Mouse (Mus musculus) hindbrain, embryonic 11.5 days (tissue): ENCODE results near the gene Ccnd3. TPM values are rescaled to one million over a fixed set of nuclear protein-coding genes. Genes with fewer than 3 reads are reported as not detected.
"Not testable (repeated sequence)": the region's sequence is repeated elsewhere in the genome, so short reads cannot be mapped to it uniquely, and the experiment has no call there.

Experiments
- ATAC-seq: fragments of 200-750 bp; cut with Nextera tagmentation; 2 replicates; pipeline ENCODE4 v1.8.0; 2017; ENCODE audit warnings: mild to moderate bottlenecking, moderate TSS enrichment, moderate library complexity; ENCODE audit not compliant: low FRiP score
- DNase-seq: peaks from one replicate; pipeline ENCODE4 v3.0.0-alpha.2; 2015; ENCODE audit warnings: low spot score
- H3K27ac ChIP-seq: fragments of 300-500 bp; sonication (generic); 2 replicates; pipeline ENCODE4 v1.5.1; 2014; ENCODE audit warnings: mild to moderate bottlenecking, low read depth, low read length
- H3K27me3 ChIP-seq: fragments of 300-500 bp; sonication (generic); 2 replicates; pipeline ENCODE4 v1.6.1; 2014; ENCODE audit warnings: mild to moderate bottlenecking, low read length, moderate library complexity, mixed read lengths; ENCODE audit not compliant: control insufficient read depth, insufficient read depth
- H3K36me3 ChIP-seq: fragments of 300-500 bp; sonication (generic); 2 replicates; pipeline ENCODE4 v1.6.1; 2014; ENCODE audit warnings: mild to moderate bottlenecking, low read length, moderate library complexity, mixed read lengths; ENCODE audit not compliant: control insufficient read depth, insufficient read depth
- H3K4me1 ChIP-seq: fragments of 300-500 bp; sonication (generic); replicated peaks from 2 replicates; pipeline ENCODE4 v1.6.1; 2014; ENCODE audit warnings: low read length, mixed read lengths; ENCODE audit not compliant: control insufficient read depth, insufficient read depth
- H3K4me2 ChIP-seq: fragments of 300-500 bp; sonication (generic); replicated peaks from 2 replicates; pipeline ENCODE4 v1.6.1; 2014; ENCODE audit warnings: mild to moderate bottlenecking, low read depth, low read length
- H3K4me3 ChIP-seq: fragments of 300-500 bp; sonication (generic); 2 replicates; pipeline ENCODE4 v1.5.1; 2014; ENCODE audit warnings: low read depth, low read length
- H3K9ac ChIP-seq: fragments of 300-500 bp; sonication (generic); 2 replicates; pipeline ENCODE4 v1.6.1; 2014; ENCODE audit warnings: low read depth, low read length
- H3K9me3 ChIP-seq: fragments of 300-500 bp; sonication (generic); 2 replicates; pipeline ENCODE4 v1.6.1; 2016; ENCODE audit warnings: low read length; ENCODE audit not compliant: control insufficient read depth
- WGBS: fragments of 180-500 bp; shearing (Covaris S2); extraction: QIAGEN DNeasy Blood & Tissue Kit; methylation state at CpG from one replicate; pipeline ENCODE4 v1.1.7; 2014; 5-methylcytosine and 5-hydroxymethylcytosine counted together
- polyA plus RNA-seq: library from polyadenylated mRNA; unstranded; fragments of >200 nt; fragmentation: Nextera tagmentation; extraction: Ambion mirVana; gene quantifications from 2 replicates; pipeline ENCODE4 v1.2.1, GENCODE M21; 2014

Gene Ccnd3
- polyA plus RNA-seq, 1 experiment from 2014 or later = 190 TPM

GRCm38 (mm10) chr17:47597838-47598579 lies 93.2 kb downstream of the Ccnd3 start:
- Histone ChIP-seq H3K4me1 (peaks cover 13% of the 10 kb centered on the region), H3K9ac (0 out of 2 replicates have a peak overlapping the region, but pooled peaks have one; percentile 27), H3K9me3 (no peaks in the 10 kb centered on the region), H3K27me3 (no peaks in the 10 kb centered on the region), H3K4me2 (no peak overlapping the region), H3K27ac (no peak overlapping the region), H3K36me3 (no peaks in the 10 kb centered on the region), H3K4me3 (no peak overlapping the region)
- 29% methylated on average over 10 of the region's 10 CpGs for WGBS
- DNase-seq (peak; percentile 68), ATAC-seq (no peak)

DNA sequence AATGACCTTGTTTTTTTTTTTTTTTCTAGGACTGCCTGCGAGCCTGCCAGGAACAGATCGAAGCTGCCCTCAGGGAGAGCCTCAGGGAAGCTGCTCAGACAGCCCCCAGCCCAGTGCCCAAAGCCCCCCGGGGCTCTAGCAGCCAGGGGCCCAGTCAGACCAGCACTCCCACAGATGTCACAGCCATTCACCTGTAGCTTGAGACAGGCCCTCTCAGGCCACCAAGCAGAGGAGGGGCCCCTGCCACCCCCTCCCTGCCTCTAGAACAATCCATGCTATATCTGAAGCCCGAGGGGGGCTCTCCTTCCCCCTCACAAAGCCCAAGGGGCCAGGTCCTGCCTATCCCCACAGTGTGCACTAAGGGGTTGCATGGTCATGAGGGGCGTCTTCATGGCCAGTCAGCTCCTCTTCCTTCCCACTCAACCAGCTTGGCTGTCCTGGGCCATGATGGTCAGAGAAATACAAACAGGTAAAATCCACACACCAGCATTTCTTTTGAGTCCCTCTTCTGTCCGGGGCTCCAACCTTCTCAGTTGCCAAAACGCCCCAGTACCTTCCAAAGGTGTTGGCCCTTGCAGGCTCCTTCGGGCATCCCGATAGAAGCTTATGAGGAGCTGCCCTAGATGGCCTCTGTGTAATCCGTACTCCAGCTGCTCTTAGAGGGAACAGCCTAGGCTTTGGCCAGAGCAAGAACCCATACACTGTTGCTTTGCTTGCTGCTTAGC lies 93.9 kb downstream of the Ccnd3 start:
- 84% methylated on average over 10 of the region's 10 CpGs for WGBS
- not testable (repeated sequence) for H3K9ac ChIP-seq, H3K27me3 ChIP-seq, ATAC-seq, DNase-seq, H3K4me2 ChIP-seq, H3K36me3 ChIP-seq, H3K9me3 ChIP-seq, H3K27ac ChIP-seq, H3K4me3 ChIP-seq
- peaks cover 13% of the 10 kb centered on the region for H3K4me1 ChIP-seq

DNA sequence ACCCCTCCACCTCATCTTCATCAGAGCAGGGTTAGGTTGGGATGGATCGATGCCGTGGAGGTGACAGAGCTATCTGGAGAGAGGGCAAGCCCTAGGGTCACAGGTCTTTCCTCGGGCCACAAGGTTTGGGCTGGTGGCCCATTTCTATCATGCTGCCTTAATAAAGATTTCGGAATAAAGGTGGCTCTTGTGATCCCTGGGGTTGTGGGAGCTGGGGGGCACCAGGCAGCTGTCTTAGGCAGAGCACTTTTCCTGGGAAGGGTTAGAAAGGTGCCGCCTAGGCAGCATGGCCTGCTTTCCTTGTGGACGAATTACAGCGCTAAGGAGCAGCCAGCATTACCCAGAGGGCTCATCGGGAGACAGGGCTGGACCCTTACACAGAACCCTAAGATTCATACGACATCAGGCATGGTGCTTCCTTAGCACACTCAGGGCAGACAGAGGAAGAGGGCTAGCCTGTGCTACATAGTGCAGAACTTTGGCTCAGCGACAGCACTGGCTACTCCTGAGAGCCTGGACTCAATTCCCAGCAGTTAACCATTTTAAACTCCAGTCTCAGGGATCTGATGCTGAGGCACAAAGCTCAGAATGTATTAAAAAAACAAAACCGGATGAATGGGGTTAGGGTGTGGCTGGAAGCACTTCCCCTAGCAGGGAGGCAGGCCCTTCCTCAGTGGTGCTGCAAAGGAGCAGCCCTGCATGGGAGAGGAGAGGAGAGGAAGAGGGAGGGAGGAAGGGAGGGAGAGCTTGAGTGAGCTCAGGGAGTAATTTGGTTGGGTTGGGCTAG lies 94.9 kb downstream of the Ccnd3 start:
- Histone ChIP-seq H3K4me1 (peaks cover 13% of the 10 kb centered on the region), H3K27me3 (no peaks in the 10 kb centered on the region), H3K4me3 (no peak overlapping the region), H3K4me2 (no peak overlapping the region), H3K27ac (no peak overlapping the region), H3K9me3 (no peaks in the 10 kb centered on the region), H3K36me3 (no peaks in the 10 kb centered on the region), H3K9ac (no peak overlapping the region)
- 80% methylated on average over 11 of the region's 11 CpGs for WGBS
- ATAC-seq (no peak), DNase-seq (peak; percentile 6)

DNA sequence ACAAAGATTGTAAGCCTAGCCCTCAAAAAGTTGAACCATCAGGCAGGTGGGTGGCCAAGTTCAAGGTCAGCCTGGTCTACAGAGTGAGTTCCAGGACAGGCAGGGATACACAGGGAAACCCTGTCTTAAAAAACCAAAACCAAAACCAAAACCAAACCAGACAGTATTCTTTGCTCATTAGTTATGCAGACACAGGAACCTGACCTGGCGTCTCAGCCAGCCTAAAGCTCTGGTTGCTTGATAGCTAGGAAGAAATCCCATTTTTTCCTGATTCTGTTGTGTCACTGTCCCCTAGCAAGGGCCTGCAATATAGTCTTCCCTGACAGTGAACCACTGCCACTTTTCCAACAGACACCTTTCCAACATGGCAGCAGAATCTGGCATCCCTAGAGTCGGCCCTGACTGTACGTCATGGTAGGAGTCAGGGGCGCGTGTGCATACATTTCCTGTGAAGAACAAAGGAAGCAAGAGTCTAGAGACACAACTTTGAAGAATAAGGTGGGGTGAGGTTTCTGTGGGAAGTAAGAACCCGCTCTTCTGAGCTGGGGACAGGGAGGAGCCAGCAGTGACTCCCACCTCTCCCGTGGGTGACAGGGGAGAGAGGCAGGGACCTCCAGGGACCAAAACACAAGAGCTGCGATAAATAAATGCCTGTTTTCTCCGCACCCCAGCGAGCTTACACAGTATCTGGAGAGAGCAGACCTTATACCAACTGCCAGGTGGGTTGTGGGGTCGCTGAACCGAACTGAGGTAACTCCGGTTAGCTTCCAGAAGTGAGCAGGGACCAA lies 95.9 kb downstream of the Ccnd3 start:
- Histone ChIP-seq H3K4me3 (no peak overlapping the region), H3K27me3 (no peaks in the 10 kb centered on the region), H3K27ac (no peak overlapping the region), H3K36me3 (no peaks in the 10 kb centered on the region; the same call in 1 of the 2 replicates), H3K9me3 (no peaks in the 10 kb centered on the region), H3K4me2 (no peak overlapping the region), H3K4me1 (peaks cover 11% of the 10 kb centered on the region), H3K9ac (no peak overlapping the region)
- DNase-seq (no peak), ATAC-seq (no peak)
- 90% methylated on average over 13 of the region's 13 CpGs for WGBS

- ATAC-seq (no peak), DNase-seq (no peak)
- Histone ChIP-seq H3K36me3 (no peaks in the 10 kb centered on the region; the same call in 1 of the 2 replicates), H3K4me3 (no peak overlapping the region), H3K9ac (no peak overlapping the region), H3K27me3 (no peaks in the 10 kb centered on the region), H3K4me2 (no peak overlapping the region), H3K9me3 (no peaks in the 10 kb centered on the region), H3K27ac (no peak overlapping the region), H3K4me1 (peaks cover 8% of the 10 kb centered on the region; the same call in 1 of the 2 replicates)
- 91% methylated on average over 10 of the region's 10 CpGs for WGBS
These were observed 96.5 kb downstream of the Ccnd3 start for GRCm38 (mm10) chr17:47601389-47601755.

GRCm38 (mm10) chr17:47602289-47602688 lies 97.4 kb downstream of the Ccnd3 start:
- no peak overlapping the region for H3K9ac ChIP-seq
- no peak overlapping the region for H3K4me2 ChIP-seq
- H3K27ac ChIP-seq = no peak overlapping the region
- ATAC-seq (no peak), DNase-seq (no peak)
- no peak overlapping the region for H3K4me3 ChIP-seq
- no peaks in the 10 kb centered on the region for H3K9me3 ChIP-seq
- H3K27me3 ChIP-seq = no peaks in the 10 kb centered on the region
- H3K36me3 ChIP-seq = no peaks in the 10 kb centered on the region; the same call in 1 of the 2 replicates
- H3K4me1 ChIP-seq = no peaks in the 10 kb centered on the region; the same call in 1 of the 2 replicates
- 88% methylated on average over 11 of the region's 11 CpGs for WGBS

GRCm38 (mm10) chr17:47606220-47606619 lies 101.4 kb downstream of the Ccnd3 start:
- WGBS = 74% methylated on average over 5 of the region's 5 CpGs
- no peaks in the 10 kb centered on the region; the same call in 1 of the 2 replicates for H3K36me3 ChIP-seq

DNA sequence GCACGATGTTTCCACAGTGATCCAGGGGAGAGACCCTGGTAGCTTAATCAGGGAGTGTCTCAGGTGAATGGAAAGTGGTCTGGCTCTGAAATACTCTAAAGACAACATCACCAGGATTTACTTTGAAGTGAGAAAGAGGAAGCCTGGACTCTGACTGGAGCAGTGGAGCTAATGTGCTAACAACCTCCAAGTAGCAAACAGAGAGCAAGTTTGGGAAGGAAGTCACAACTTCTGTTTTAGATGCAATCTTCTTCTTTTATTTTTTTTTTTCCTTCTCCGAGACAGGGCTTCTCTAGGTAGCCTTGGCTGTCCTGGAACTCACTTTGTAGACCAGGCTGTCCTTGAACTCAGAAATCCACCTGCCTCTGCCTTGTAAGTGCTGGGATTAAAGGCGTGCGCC lies 104.3 kb downstream of the Ccnd3 start:
- ATAC-seq = no peak
- H3K36me3 ChIP-seq = no peaks in the 10 kb centered on the region; the same call in 1 of the 2 replicates
- 88% methylated on average over 4 of the region's 4 CpGs for WGBS

More at GRCm38 (mm10) chr17:47606220-47606619, 101.4 kb downstream of the Ccnd3 start:
- no peaks in the 10 kb centered on the region for H3K4me1 ChIP-seq
- no peak overlapping the region for H3K4me2 ChIP-seq
- H3K27me3 ChIP-seq = no peaks in the 10 kb centered on the region
- no peaks in the 10 kb centered on the region for H3K9me3 ChIP-seq
- ATAC-seq (no peak), DNase-seq (peak; percentile 8)
- H3K9ac ChIP-seq = no peak overlapping the region
- no peak overlapping the region for H3K4me3 ChIP-seq
- no peak overlapping the region for H3K27ac ChIP-seq

More for the DNA sequence above, 104.3 kb downstream of the Ccnd3 start:
- DNase-seq = no peak
- no peaks in the 10 kb centered on the region for H3K9me3 ChIP-seq
- H3K4me3 ChIP-seq = no peak overlapping the region
- no peak overlapping the region for H3K27ac ChIP-seq
- H3K9ac ChIP-seq = no peak overlapping the region
- no peaks in the 10 kb centered on the region for H3K27me3 ChIP-seq
- H3K4me2 ChIP-seq = no peak overlapping the region
- H3K4me1 ChIP-seq = no peaks in the 10 kb centered on the region
